Mouse (Mus musculus): ENCODE data around the gene Ppp1r14b.

DNA sequence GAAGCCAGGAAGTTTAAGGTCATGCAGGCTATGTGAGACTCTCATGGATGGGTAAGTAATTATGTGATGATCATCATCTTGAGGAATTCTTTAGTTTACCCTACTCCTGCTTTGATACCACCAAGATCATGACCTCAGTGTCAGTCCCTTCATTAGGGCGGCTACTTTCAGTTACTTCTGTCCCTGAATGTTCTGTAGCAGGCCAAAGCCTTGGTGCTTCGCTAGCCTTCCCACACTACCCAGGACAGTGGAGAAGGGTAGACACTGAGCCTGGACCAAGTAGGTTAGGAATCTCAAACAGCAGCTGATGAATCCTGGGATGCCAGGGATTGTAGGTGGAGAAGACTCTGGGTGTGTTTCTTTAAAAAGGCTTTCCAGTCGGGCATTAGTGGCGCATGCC is 6.7 kb downstream of the Ppp1r14b start:
- TF ChIP-seq CTCF (conservative IDR thresholded peaks at IDR 0.05; ENCODE audit: low read length) (no peak), POU5F1 (IDR thresholded peaks at IDR 0.05; ENCODE audit: borderline replicate concordance, low read length) (no peak), NANOG (IDR thresholded peaks at IDR 0.05; ENCODE audit: borderline replicate concordance, low read length) (no peak)
